In genomic region chr1:120601253-120601836, GRCm38 (mm10) we compare ENCODE assay signal across 15 mouse cellular contexts. TPM values are rescaled to one million over a fixed set of nuclear protein-coding genes. Genes with fewer than 3 reads are reported as not detected.
DNase-seq lines count a peak whose midpoint lies in the region; ATAC-seq and TF ChIP-seq lines count a peak whose summit lies in the region.
"Had no signal": no experiment of that assay in that cellular context is flagged by ENCODE, and none has a peak within 500 bp of the region (broad histone marks: within the 10 kb centered on the region; RNA-seq: fewer than 3 reads in every experiment).

No protein-coding gene starts in this region.

- WGBS in forebrain, embryonic 10.5 days = 1% methylated on average over 16 of the region's 16 CpGs
- WGBS in forebrain, embryonic 11.5 days = 2% methylated on average over 16 of the region's 16 CpGs
- WGBS in embryonic facial prominence, embryonic 14.5 days = 4% methylated on average over 16 of the region's 16 CpGs
- WGBS in limb, embryonic 12.5 days = 2% methylated on average over 16 of the region's 16 CpGs
- under 1% methylated on average over 16 of the region's 16 CpGs for WGBS in heart, embryonic 10.5 days

- H3K4me2 ChIP-seq in forebrain, embryonic 11.5 days (ENCODE audit: low read depth, low read length, severe bottlenecking) = no peak overlapping the region
- peak overlapping the region; percentile 84; the same call in 1 of the 2 replicates for H3K4me2 ChIP-seq in embryonic facial prominence, embryonic 14.5 days (ENCODE audit: low read depth, low read length)
- H3K4me2 ChIP-seq in limb, embryonic 12.5 days = peak overlapping the region; percentile 56; the same call in 1 of the 2 replicates
- peak overlapping the region; percentile 92 for H3K4me2 ChIP-seq in myocyte (ENCODE audit: low read depth)

- no peak for TF ChIP-seq POLR2A in myocyte (IDR thresholded peaks at IDR 0.05; ENCODE audit: insufficient read length, low read depth)

- H3K36me3 ChIP-seq in forebrain, embryonic 10.5 days (replicated peaks) = no peaks in the 10 kb centered on the region
- no peaks in the 10 kb centered on the region for H3K36me3 ChIP-seq in forebrain, embryonic 11.5 days (ENCODE audit: control insufficient read depth, insufficient read depth, low read length)
- no peaks in the 10 kb centered on the region for H3K36me3 ChIP-seq in embryonic facial prominence, embryonic 14.5 days (ENCODE audit: control insufficient read depth, insufficient read depth, low read length)
- no peaks in the 10 kb centered on the region for H3K36me3 ChIP-seq in limb, embryonic 12.5 days
- no peaks in the 10 kb centered on the region for H3K36me3 ChIP-seq in myocyte (ENCODE audit: control insufficient read depth, insufficient read depth)
- no peaks in the 10 kb centered on the region for H3K36me3 ChIP-seq in heart, embryonic 10.5 days

- no peaks in the 10 kb centered on the region for H3K9me3 ChIP-seq in forebrain, embryonic 10.5 days
- H3K9me3 ChIP-seq in forebrain, embryonic 11.5 days (ENCODE audit: control insufficient read depth, low read length) = no peaks in the 10 kb centered on the region
- no peaks in the 10 kb centered on the region for H3K9me3 ChIP-seq in embryonic facial prominence, embryonic 14.5 days (ENCODE audit: control insufficient read depth, low read length)
- no peaks in the 10 kb centered on the region for H3K9me3 ChIP-seq in limb, embryonic 12.5 days
- H3K9me3 ChIP-seq in heart, embryonic 10.5 days = no peaks in the 10 kb centered on the region

- peaks cover 100% of the 10 kb centered on the region for H3K27me3 ChIP-seq in forebrain, embryonic 10.5 days (ENCODE audit: poor library complexity, severe bottlenecking)
- peaks cover 88% of the 10 kb centered on the region for H3K27me3 ChIP-seq in forebrain, embryonic 11.5 days (ENCODE audit: control insufficient read depth, insufficient read depth, low read length)
- peaks cover 97% of the 10 kb centered on the region for H3K27me3 ChIP-seq in embryonic facial prominence, embryonic 14.5 days (replicated peaks; ENCODE audit: control insufficient read depth, insufficient read depth, low read length)
- peaks cover 98% of the 10 kb centered on the region for H3K27me3 ChIP-seq in limb, embryonic 12.5 days
- no peaks in the 10 kb centered on the region for H3K27me3 ChIP-seq in myocyte (ENCODE audit: control insufficient read depth, insufficient read depth, insufficient read length)
- peaks cover 98% of the 10 kb centered on the region for H3K27me3 ChIP-seq in heart, embryonic 10.5 days (ENCODE audit: insufficient read depth, poor library complexity, severe bottlenecking)

- no peak for ATAC-seq in forebrain, embryonic 11.5 days (replicated peaks; ENCODE audit: low FRiP score)
- ATAC-seq in embryonic facial prominence, embryonic 14.5 days (ENCODE audit: low read depth) = no peak
- ATAC-seq in limb, embryonic 12.5 days (ENCODE audit: insufficient number of reproducible peaks, insufficient read depth, low FRiP score, low TSS enrichment, low read depth) = no peak

- H3K4me1 ChIP-seq in forebrain, embryonic 10.5 days = peaks cover 43% of the 10 kb centered on the region
- peaks cover 9% of the 10 kb centered on the region for H3K4me1 ChIP-seq in forebrain, embryonic 11.5 days (replicated peaks; ENCODE audit: control insufficient read depth, insufficient read depth, low read length)
- H3K4me1 ChIP-seq in embryonic facial prominence, embryonic 14.5 days (ENCODE audit: control insufficient read depth, insufficient read depth, low read length) = peaks cover 4% of the 10 kb centered on the region; the same call in 1 of the 2 replicates
- peaks cover 21% of the 10 kb centered on the region; the same call in 1 of the 2 replicates for H3K4me1 ChIP-seq in limb, embryonic 12.5 days (replicated peaks)
- H3K4me1 ChIP-seq in heart, embryonic 10.5 days = peaks cover 27% of the 10 kb centered on the region

- H3ac ChIP-seq in myocyte (ENCODE audit: control insufficient read depth, insufficient read length) = no peak overlapping the region

- no peak overlapping the region; the same call in 1 of the 2 replicates for H3K4me3 ChIP-seq in forebrain, embryonic 10.5 days
- no peak overlapping the region for H3K4me3 ChIP-seq in forebrain, embryonic 11.5 days (ENCODE audit: low read depth, low read length)
- no peak overlapping the region for H3K4me3 ChIP-seq in embryonic facial prominence, embryonic 14.5 days (ENCODE audit: low read depth, low read length)
- H3K4me3 ChIP-seq in limb, embryonic 12.5 days (replicated peaks) = no peak overlapping the region
- peak overlapping the region; percentile 75 for H3K4me3 ChIP-seq in myocyte
- H3K4me3 ChIP-seq in heart, embryonic 10.5 days = no peak overlapping the region

- peaks cover 21% of the 10 kb centered on the region for H3K79me2 ChIP-seq in myocyte (ENCODE audit: control insufficient read depth, insufficient read depth)

- peak; percentile 46 for DNase-seq in forebrain, embryonic 10.5 days (ENCODE audit: extremely low spot score, low spot score)
- no peak for DNase-seq in forebrain, embryonic 11.5 days (ENCODE audit: low spot score)
- no peak for DNase-seq in embryonic facial prominence, embryonic 14.5 days (ENCODE audit: low spot score)
- no peak for DNase-seq in lung, postnatal 25 days (ENCODE audit: low spot score)
- no peak for DNase-seq in left cerebral cortex, adult 18-20 months (ENCODE audit: low spot score in 2 of 2)
- no peak for DNase-seq in heart, embryonic 10.5 days (ENCODE audit: low spot score)
- DNase-seq: heart, postnatal 14 days; thymus, postnatal 4 days had no signal

- no peak overlapping the region for H3K9ac ChIP-seq in forebrain, embryonic 11.5 days (ENCODE audit: low read length)
- no peak overlapping the region for H3K9ac ChIP-seq in embryonic facial prominence, embryonic 14.5 days (ENCODE audit: low read depth, low read length)
- no peak overlapping the region for H3K9ac ChIP-seq in limb, embryonic 12.5 days (replicated peaks)

- no peak overlapping the region for H3K27ac ChIP-seq in forebrain, embryonic 10.5 days
- H3K27ac ChIP-seq in forebrain, embryonic 11.5 days (ENCODE audit: low read depth, low read length) = no peak overlapping the region
- no peak overlapping the region for H3K27ac ChIP-seq in embryonic facial prominence, embryonic 14.5 days (replicated peaks; ENCODE audit: low read depth, low read length)
- no peak overlapping the region for H3K27ac ChIP-seq in limb, embryonic 12.5 days
- no peak overlapping the region for H3K27ac ChIP-seq in heart, embryonic 10.5 days

TF ChIP-seq in myocyte, 11 proteins besides CTCF, POLR2A, EP300 and RAD21:
- TF ChIP-seq SRF (IDR thresholded peaks at IDR 0.05; ENCODE audit: control insufficient read depth, insufficient read length, low read depth) = no peak
- no peak for TF ChIP-seq USF1 (IDR thresholded peaks at IDR 0.05; ENCODE audit: low read depth)
- TF ChIP-seq POLR2AphosphoS2 (IDR thresholded peaks at IDR 0.05; ENCODE audit: insufficient read length, low read depth) = no peak
- TF ChIP-seq MYOG (IDR thresholded peaks at IDR 0.05; ENCODE audit: control insufficient read depth in 1 of 3, insufficient read depth in 1 of 3, insufficient read length in 2 of 3, low read depth in 2 of 3) = no peak
- TF ChIP-seq MYOD1 (IDR thresholded peaks at IDR 0.05; ENCODE audit: control insufficient read depth in 1 of 3, insufficient read length in 2 of 3, low read depth in 2 of 3) = no peak
- TF ChIP-seq CEBPB (IDR thresholded peaks at IDR 0.05; ENCODE audit: insufficient read depth, poor library complexity, severe bottlenecking) = no peak
- TF ChIP-seq E2F4 (IDR thresholded peaks at IDR 0.05; ENCODE audit: insufficient read depth) = no peak
- TF ChIP-seq REST (IDR thresholded peaks at IDR 0.05; ENCODE audit: insufficient read depth, insufficient read length) = no peak
- no peak for TF ChIP-seq MAX (IDR thresholded peaks at IDR 0.05; ENCODE audit: low read depth)
- TF ChIP-seq TCF3 (IDR thresholded peaks at IDR 0.05; ENCODE audit: insufficient read length, low read depth) = no peak
- TF ChIP-seq TCF12 (IDR thresholded peaks at IDR 0.05; ENCODE audit: insufficient read depth, poor library complexity, severe bottlenecking) = no peak
TF ChIP-seq in myocyte: peak in this region for 0.

RNA-seq across cellular contexts. Expression of gene En1, which starts 0.9 kb away (rescaled TPM):
- polyA plus RNA-seq in forebrain, embryonic 10.5 days (2016; fragmentation: Nextera tagmentation; extraction: Ambion mirVana) = 0.10 TPM in 2 replicates
- polyA plus RNA-seq in forebrain, embryonic 11.5 days (2014; fragmentation: Nextera tagmentation; extraction: Ambion mirVana) = 1.1 TPM in 2 replicates
- polyA plus RNA-seq in embryonic facial prominence, embryonic 14.5 days (2014; fragmentation: Nextera tagmentation; extraction: Ambion mirVana) = 2.0 TPM in 2 replicates
- 1.8 TPM in 2 replicates for polyA plus RNA-seq in limb, embryonic 12.5 days (2016; fragmentation: Nextera tagmentation; extraction: Ambion mirVana)
- polyA plus RNA-seq in myocyte (2012; fragmentation: generic; extraction: Trizol) = 6.9 TPM
- not detected for total RNA-seq in left cerebral cortex, adult 18-20 months (2021)
- 0.57 TPM in 1 of 2 replicates, not detected in the other for polyA plus RNA-seq in heart, embryonic 10.5 days (2016; fragmentation: Nextera tagmentation; extraction: Ambion mirVana)
- total RNA-seq: heart, adult 18-20 months; heart, postnatal 14 days; layer of hippocampus, adult 18-20 months; left cerebral cortex, postnatal 10 days; megakaryocyte progenitor cell, adult 5-6 weeks had no signal
- polyA plus RNA-seq: liver, embryonic 16.5 days had no signal
